Mouse (Mus musculus) hindbrain, embryonic 10.5 days (tissue): Measurements from ENCODE around the gene Polr2i. TPM values are rescaled to one million over a fixed set of nuclear protein-coding genes. Genes with fewer than 3 reads are reported as not detected.
A peak's percentile ranks its signal among the peaks of the same experiment; 100 is the strongest.
"Not testable (repeated sequence)": the region's sequence is repeated elsewhere in the genome, so short reads cannot be mapped to it uniquely, and the experiment has no call there.

ENCODE experiments used
- DNase-seq: peaks from one replicate; pipeline ENCODE4 v3.0.0-alpha.2; 2017; ENCODE audit warnings: low spot score
- H3K27ac ChIP-seq: fragments of 300-500 bp; sonication (generic); 2 replicates; pipeline ENCODE4 v1.5.1; 2016; ENCODE audit warnings: mild to moderate bottlenecking, moderate library complexity
- H3K27me3 ChIP-seq: fragments of 300-500 bp; sonication (generic); 2 replicates; pipeline ENCODE4 v1.6.1; 2016; ENCODE audit warnings: mild to moderate bottlenecking; ENCODE audit not compliant: poor library complexity, insufficient read depth, severe bottlenecking
- H3K36me3 ChIP-seq: fragments of 300-500 bp; sonication (generic); 2 replicates; pipeline ENCODE4 v1.6.1; 2016; ENCODE audit warnings: mild to moderate bottlenecking, moderate library complexity
- H3K4me1 ChIP-seq: fragments of 300-500 bp; sonication (generic); replicated peaks from 2 replicates; pipeline ENCODE4 v1.6.1; 2016; ENCODE audit warnings: mild to moderate bottlenecking
- H3K4me3 ChIP-seq: fragments of 300-500 bp; sonication (generic); 2 replicates; pipeline ENCODE4 v1.5.1; 2016; ENCODE audit warnings: mild to moderate bottlenecking, moderate library complexity
- H3K9me3 ChIP-seq: fragments of 300-500 bp; sonication (generic); 2 replicates; pipeline ENCODE4 v1.6.1; 2016; ENCODE audit warnings: mild to moderate bottlenecking, moderate library complexity
- WGBS: fragments of 180-500 bp; shearing (Covaris S2); methylation state at CpG from one replicate; pipeline ENCODE4 v1.1.7; 2016; 5-methylcytosine and 5-hydroxymethylcytosine counted together
- polyA plus RNA-seq: library from polyadenylated mRNA; unstranded; fragments of >200 nt; fragmentation: Nextera tagmentation; extraction: Ambion mirVana; gene quantifications from 2 replicates; pipeline ENCODE4 v1.2.1, GENCODE M21; 2016

The Polr2i gene
- polyA plus RNA-seq, 1 experiment from 2014 or later: 177 TPM

GRCm38 (mm10) chr7:30195461-30195860 lies 36.3 kb upstream of the Polr2i start:
- Histone ChIP-seq H3K4me1 (peaks cover 35% of the 10 kb centered on the region), H3K4me3 (peak overlapping the region; percentile 82), H3K27me3 (no peaks in the 10 kb centered on the region), H3K36me3 (peaks cover 24% of the 10 kb centered on the region), H3K9me3 (no peaks in the 10 kb centered on the region), H3K27ac (peak overlapping the region; percentile 89)
- WGBS: 72% methylated on average over 6 of the region's 6 CpGs
- DNase-seq: no peak

GRCm38 (mm10) chr7:30196171-30196570 lies 35.6 kb upstream of the Polr2i start:
- 85% methylated on average over 6 of the region's 6 CpGs for WGBS
- no peak overlapping the region; the same call in 1 of the 2 replicates for H3K27ac ChIP-seq
- no peak for DNase-seq
- no peaks in the 10 kb centered on the region for H3K27me3 ChIP-seq
- H3K4me1 ChIP-seq: peaks cover 36% of the 10 kb centered on the region
- H3K4me3 ChIP-seq: no peak overlapping the region; the same call in 1 of the 2 replicates
- H3K9me3 ChIP-seq: no peaks in the 10 kb centered on the region
- H3K36me3 ChIP-seq: peaks cover 17% of the 10 kb centered on the region

GRCm38 (mm10) chr7:30197592-30198129 lies 34.1 kb upstream of the Polr2i start:
- WGBS: 80% methylated on average over 5 of the region's 5 CpGs
- Histone ChIP-seq H3K4me3 (no peak overlapping the region), H3K27ac (0 out of 2 replicates have a peak overlapping the region, but pooled peaks have one; percentile 35), H3K36me3 (peaks cover 2% of the 10 kb centered on the region; the same call in 1 of the 2 replicates), H3K27me3 (no peaks in the 10 kb centered on the region), H3K9me3 (no peaks in the 10 kb centered on the region), H3K4me1 (peaks cover 35% of the 10 kb centered on the region)
- no peak for DNase-seq

- Histone ChIP-seq H3K27me3 (no peaks in the 10 kb centered on the region), H3K36me3 (no peaks in the 10 kb centered on the region), H3K4me3 (peak within 1 kb of the TSS; percentile 31), H3K4me1 (peaks cover 26% of the 10 kb centered on the region), H3K9me3 (no peaks in the 10 kb centered on the region), H3K27ac (0 out of 2 replicates have a peak within 1 kb of the TSS, but pooled peaks have one; percentile 35)
- peak; percentile 75 for DNase-seq
- 12% methylated on average over 8 of the region's 8 CpGs for WGBS
These were observed 33.2 kb upstream of the Polr2i start, which contains the start of gene Capns1 for GRCm38 (mm10) chr7:30198481-30198971. TSS of gene Capns1 (minus strand) at chr7:30198811.

- 75% methylated on average over 18 of the region's 18 CpGs for WGBS
- Histone ChIP-seq H3K4me3 (no peak overlapping the region), H3K27ac (no peak overlapping the region), H3K36me3 (no peaks in the 10 kb centered on the region), H3K9me3 (no peaks in the 10 kb centered on the region), H3K4me1 (peaks cover 23% of the 10 kb centered on the region), H3K27me3 (no peaks in the 10 kb centered on the region)
- no peak for DNase-seq
These were observed 32.1 kb upstream of the Polr2i start for GRCm38 (mm10) chr7:30199498-30200139.

- Histone ChIP-seq H3K27me3 (no peaks in the 10 kb centered on the region), H3K27ac (peak overlapping the region; percentile 17; the same call in 1 of the 2 replicates), H3K9me3 (no peaks in the 10 kb centered on the region), H3K36me3 (no peaks in the 10 kb centered on the region), H3K4me1 (peaks cover 22% of the 10 kb centered on the region), H3K4me3 (no peak overlapping the region)
- no peak for DNase-seq
- 83% methylated on average over 5 of the region's 5 CpGs for WGBS
These were observed 31.5 kb upstream of the Polr2i start for GRCm38 (mm10) chr7:30200200-30200599.

- not testable (repeated sequence) for H3K36me3 ChIP-seq, H3K4me3 ChIP-seq, H3K27me3 ChIP-seq, H3K9me3 ChIP-seq, H3K27ac ChIP-seq, DNase-seq
- peaks cover 18% of the 10 kb centered on the region for H3K4me1 ChIP-seq
- 84% methylated on average over 5 of the region's 5 CpGs for WGBS
These were observed 31.1 kb upstream of the Polr2i start for GRCm38 (mm10) chr7:30200661-30201060.

- Histone ChIP-seq H3K4me1 (peaks cover 15% of the 10 kb centered on the region), H3K36me3 (no peaks in the 10 kb centered on the region), H3K27me3 (no peaks in the 10 kb centered on the region), H3K4me3 (no peak overlapping the region), H3K9me3 (no peaks in the 10 kb centered on the region), H3K27ac (no peak overlapping the region)
- WGBS: 82% methylated on average over 11 of the region's 11 CpGs
- no peak for DNase-seq
These were observed 28.7 kb upstream of the Polr2i start for GRCm38 (mm10) chr7:30202895-30203690.

GRCm38 (mm10) chr7:30204380-30204779 lies 27.4 kb upstream of the Polr2i start:
- Histone ChIP-seq H3K27ac (no peak overlapping the region), H3K4me1 (peaks cover 10% of the 10 kb centered on the region), H3K4me3 (no peak overlapping the region), H3K27me3 (no peaks in the 10 kb centered on the region), H3K9me3 (no peaks in the 10 kb centered on the region), H3K36me3 (no peaks in the 10 kb centered on the region)
- WGBS: 27% methylated on average over 8 of the region's 8 CpGs
- DNase-seq: no peak

GRCm38 (mm10) chr7:30205383-30205782 lies 26.4 kb upstream of the Polr2i start:
- no peak overlapping the region for H3K4me3 ChIP-seq
- H3K27me3 ChIP-seq: no peaks in the 10 kb centered on the region
- 5% methylated on average over 2 of the region's 2 CpGs for WGBS
- peaks cover 10% of the 10 kb centered on the region for H3K4me1 ChIP-seq
- no peaks in the 10 kb centered on the region for H3K9me3 ChIP-seq
- no peaks in the 10 kb centered on the region for H3K36me3 ChIP-seq
- peak; percentile 50 for DNase-seq
- no peak overlapping the region for H3K27ac ChIP-seq

- not testable (repeated sequence) for DNase-seq, H3K36me3 ChIP-seq, H3K27me3 ChIP-seq, H3K4me3 ChIP-seq, H3K9me3 ChIP-seq, H3K27ac ChIP-seq, H3K4me1 ChIP-seq
- WGBS: 54% methylated on average over 5 of the region's 5 CpGs
These were observed 25.4 kb upstream of the Polr2i start for GRCm38 (mm10) chr7:30206364-30206763.

- Histone ChIP-seq H3K36me3 (no peaks in the 10 kb centered on the region), H3K4me1 (no peaks in the 10 kb centered on the region), H3K9me3 (no peaks in the 10 kb centered on the region), H3K27ac (no peak overlapping the region), H3K27me3 (no peaks in the 10 kb centered on the region), H3K4me3 (no peak overlapping the region)
- no peak for DNase-seq
- WGBS: 26% methylated on average over 4 of the region's 4 CpGs
These were observed 20.7 kb upstream of the Polr2i start for GRCm38 (mm10) chr7:30211025-30211424.

- DNase-seq: no peak
- 93% methylated on average over 3 of the region's 3 CpGs for WGBS
- Histone ChIP-seq H3K4me1 (peaks cover under 1% of the 10 kb centered on the region), H3K9me3 (no peaks in the 10 kb centered on the region), H3K36me3 (no peaks in the 10 kb centered on the region), H3K4me3 (no peak overlapping the region), H3K27me3 (no peaks in the 10 kb centered on the region), H3K27ac (no peak overlapping the region)
These were observed 17.9 kb upstream of the Polr2i start for GRCm38 (mm10) chr7:30213881-30214280.
